Comparison of ENCODE assay signal across 20 mouse cellular contexts in genomic region chr5:122434541-122434940, GRCm38 (mm10). TPM values are rescaled to one million over a fixed set of nuclear protein-coding genes. Genes with fewer than 3 reads are reported as not detected.
DNase-seq lines count a peak whose midpoint lies in the region; ATAC-seq and TF ChIP-seq lines count a peak whose summit lies in the region.
"Had no signal": no experiment of that assay in that cellular context is flagged by ENCODE, and none has a peak within 500 bp of the region (broad histone marks: within the 10 kb centered on the region; RNA-seq: fewer than 3 reads in every experiment).

No protein-coding gene starts in this region.

- H3K9ac ChIP-seq in forebrain, embryonic 11.5 days (ENCODE audit: low read length), result no peak overlapping the region
- no peak overlapping the region for H3K9ac ChIP-seq in forebrain, embryonic 14.5 days (ENCODE audit: low read length)
- H3K9ac ChIP-seq: forebrain, embryonic 13.5 days; heart, embryonic 13.5 days; hindbrain, embryonic 12.5 days; neural tube, embryonic 13.5 days; stomach, embryonic 15.5 days had no signal

- peak; percentile 48 for DNase-seq in forebrain, embryonic 11.5 days (ENCODE audit: low spot score)
- DNase-seq in forebrain, embryonic 14.5 days (ENCODE audit: low spot score), result no peak
- DNase-seq in left cerebral cortex, adult 2 months (ENCODE audit: extremely low spot score in 1 of 2, low spot score in 2 of 2), result no peak
- no peak for DNase-seq in left cerebral cortex, adult 18-20 months (ENCODE audit: low spot score in 2 of 2)
- DNase-seq in 416B (ENCODE audit: low read depth) (peak; percentile 49), ZHBTc4 (ENCODE audit: low read depth, low spot score) (peak; percentile 66)
- DNase-seq in embryonic facial prominence, embryonic 10.5 days (ENCODE audit: low spot score), result no peak
- DNase-seq: adrenal gland, adult 2 months; cerebellum, postnatal 14 days; gastrocnemius, postnatal 10 days; kidney, adult 18-20 months; right cerebral cortex, postnatal 4 days had no signal

- 79% methylated on average over 4 of the region's 4 CpGs for WGBS in forebrain, embryonic 11.5 days
- WGBS in forebrain, embryonic 14.5 days, result 84% methylated on average over 4 of the region's 4 CpGs
- 84% methylated on average over 4 of the region's 4 CpGs for WGBS in embryonic facial prominence, embryonic 10.5 days

- intact Hi-C loops in left cerebral cortex, adult 2 months (cut with DNase I), result no loop called here

- H3K4me2 ChIP-seq in forebrain, embryonic 11.5 days (ENCODE audit: low read depth, low read length, severe bottlenecking), result no peak overlapping the region
- no peak overlapping the region for H3K4me2 ChIP-seq in forebrain, embryonic 14.5 days (ENCODE audit: low read length)
- H3K4me2 ChIP-seq: forebrain, embryonic 13.5 days; heart, embryonic 13.5 days; hindbrain, embryonic 12.5 days; neural tube, embryonic 13.5 days; stomach, embryonic 15.5 days had no signal

- no peaks in the 10 kb centered on the region for H3K27me3 ChIP-seq in forebrain, embryonic 11.5 days (ENCODE audit: control insufficient read depth, insufficient read depth, low read length)
- H3K27me3 ChIP-seq in forebrain, embryonic 14.5 days (replicated peaks; ENCODE audit: control insufficient read depth, insufficient read depth, low read length), result no peaks in the 10 kb centered on the region
- H3K27me3 ChIP-seq in embryonic facial prominence, embryonic 10.5 days (replicated peaks; ENCODE audit: low read depth, poor library complexity, severe bottlenecking), result no peaks in the 10 kb centered on the region
- H3K27me3 ChIP-seq: forebrain, embryonic 13.5 days; heart, embryonic 13.5 days; hindbrain, embryonic 12.5 days; neural tube, embryonic 13.5 days; stomach, embryonic 15.5 days had no signal

- H3K36me3 ChIP-seq in forebrain, embryonic 11.5 days (ENCODE audit: control insufficient read depth, insufficient read depth, low read length), result peaks cover 39% of the 10 kb centered on the region
- H3K36me3 ChIP-seq in forebrain, embryonic 14.5 days (ENCODE audit: control insufficient read depth, insufficient read depth, low read length), result peaks cover 99% of the 10 kb centered on the region
- peaks cover 100% of the 10 kb centered on the region for H3K36me3 ChIP-seq in embryonic facial prominence, embryonic 10.5 days (replicated peaks)

- no peak overlapping the region for H3K27ac ChIP-seq in forebrain, embryonic 11.5 days (ENCODE audit: low read depth, low read length)
- H3K27ac ChIP-seq in forebrain, embryonic 14.5 days (ENCODE audit: low read depth, low read length), result no peak overlapping the region
- no peak overlapping the region for H3K27ac ChIP-seq in left cerebral cortex, adult 2 months
- H3K27ac ChIP-seq in embryonic facial prominence, embryonic 10.5 days (replicated peaks), result no peak overlapping the region
- H3K27ac ChIP-seq: forebrain, embryonic 13.5 days; heart, embryonic 13.5 days; hindbrain, embryonic 12.5 days; macrophage; neural tube, embryonic 13.5 days; stomach, embryonic 15.5 days had no signal

- no peak for ATAC-seq in forebrain, embryonic 11.5 days (replicated peaks; ENCODE audit: low FRiP score)
- no peak for ATAC-seq in forebrain, embryonic 14.5 days
- ATAC-seq in granulocyte monocyte progenitor cell, adult 5-6 weeks (replicated peaks; ENCODE audit: poor library complexity, severe bottlenecking), result no peak
- ATAC-seq: forebrain, embryonic 13.5 days; midbrain, embryonic 16.5 days had no signal

- no peaks in the 10 kb centered on the region for H3K4me1 ChIP-seq in forebrain, embryonic 11.5 days (replicated peaks; ENCODE audit: control insufficient read depth, insufficient read depth, low read length)
- no peaks in the 10 kb centered on the region for H3K4me1 ChIP-seq in forebrain, embryonic 14.5 days (ENCODE audit: control insufficient read depth, insufficient read depth, low read length)
- H3K4me1 ChIP-seq in embryonic facial prominence, embryonic 10.5 days, result no peaks in the 10 kb centered on the region
- H3K4me1 ChIP-seq: forebrain, embryonic 13.5 days; hindbrain, embryonic 12.5 days; neural tube, embryonic 13.5 days; stomach, embryonic 15.5 days had no signal

- peak; percentile 18 for TF ChIP-seq CTCF in left cerebral cortex, adult 2 months (IDR thresholded peaks at IDR 0.05)

- H3K9me3 ChIP-seq in forebrain, embryonic 11.5 days (ENCODE audit: control insufficient read depth, low read length), result no peaks in the 10 kb centered on the region
- H3K9me3 ChIP-seq in forebrain, embryonic 14.5 days (replicated peaks; ENCODE audit: control insufficient read depth, low read length), result no peaks in the 10 kb centered on the region
- no peaks in the 10 kb centered on the region for H3K9me3 ChIP-seq in embryonic facial prominence, embryonic 10.5 days
- H3K9me3 ChIP-seq: forebrain, embryonic 13.5 days; heart, embryonic 13.5 days; hindbrain, embryonic 12.5 days; neural tube, embryonic 13.5 days; stomach, embryonic 15.5 days had no signal

- H3K4me3 ChIP-seq in forebrain, embryonic 11.5 days (ENCODE audit: low read depth, low read length), result no peak overlapping the region
- H3K4me3 ChIP-seq in forebrain, embryonic 14.5 days (ENCODE audit: low read depth, low read length), result no peak overlapping the region
- H3K4me3 ChIP-seq in left cerebral cortex, adult 2 months, result no peak overlapping the region
- H3K4me3 ChIP-seq in embryonic facial prominence, embryonic 10.5 days, result no peak overlapping the region
- H3K4me3 ChIP-seq: forebrain, embryonic 13.5 days; heart, embryonic 13.5 days; hindbrain, embryonic 12.5 days; neural tube, embryonic 13.5 days; stomach, embryonic 15.5 days had no signal

RNA-seq across cellular contexts. Expression of gene Anapc7, which starts 13.0 kb away (rescaled TPM):
- 28.3 and 31.9 TPM in 2 replicates for polyA plus RNA-seq in forebrain, embryonic 11.5 days (2014; fragmentation: Nextera tagmentation; extraction: Ambion mirVana)
- 33.1 and 37.3 TPM in 2 replicates for polyA plus RNA-seq in forebrain, embryonic 14.5 days (2014; fragmentation: Nextera tagmentation; extraction: Ambion mirVana)
- 10 to 100 TPM; 28.6 to 29.5 TPM for total RNA-seq in left cerebral cortex, adult 2 months (2021)
- total RNA-seq in left cerebral cortex, adult 18-20 months (2021), result 10 to 100 TPM; 32.2 to 35.0 TPM
- total RNA-seq in granulocyte monocyte progenitor cell, adult 5-6 weeks (2014; fragmentation: Nextera tagmentation), result 13.8 and 27.3 TPM in 2 replicates
- 17.5 and 24.2 TPM in 2 replicates for total RNA-seq in granulocyte monocyte progenitor cell, adult 5-6 weeks (2017)
- 60.4 and 63.2 TPM in 2 replicates for polyA plus RNA-seq in embryonic facial prominence, embryonic 10.5 days (2016; fragmentation: Nextera tagmentation; extraction: Ambion mirVana)

RNA-seq across cellular contexts. Expression of gene Arpc3, which starts 42.9 kb away (rescaled TPM):
- polyA plus RNA-seq in forebrain, embryonic 11.5 days (2014; fragmentation: Nextera tagmentation; extraction: Ambion mirVana), result 64.5 and 71.2 TPM in 2 replicates
- polyA plus RNA-seq in forebrain, embryonic 14.5 days (2014; fragmentation: Nextera tagmentation; extraction: Ambion mirVana), result 95.5 and 119 TPM in 2 replicates
- total RNA-seq in left cerebral cortex, adult 2 months (2021), result 100 to 1,000 TPM; 200 to 216 TPM
- 100 to 1,000 TPM; 194 to 229 TPM for total RNA-seq in left cerebral cortex, adult 18-20 months (2021)
- 271 and 276 TPM in 2 replicates for total RNA-seq in granulocyte monocyte progenitor cell, adult 5-6 weeks (2014; fragmentation: Nextera tagmentation)
- total RNA-seq in granulocyte monocyte progenitor cell, adult 5-6 weeks (2017), result 988 and 1,056 TPM in 2 replicates
- 85.5 and 93.8 TPM in 2 replicates for polyA plus RNA-seq in embryonic facial prominence, embryonic 10.5 days (2016; fragmentation: Nextera tagmentation; extraction: Ambion mirVana)

Comparison
In these comparisons a context has a peak if more than half of its experiments do, and no peak if none do; other contexts are left out.
1. DNase-seq: peak in forebrain, embryonic 11.5 days (single experiment), 416B (single experiment) and ZHBTc4 (single experiment); none in forebrain, embryonic 14.5 days (single experiment), left cerebral cortex, adult 2 months (0 of 2), left cerebral cortex, adult 18-20 months (0 of 2) and embryonic facial prominence, embryonic 10.5 days (single experiment).